Mouse (Mus musculus): ENCODE measurements around the gene Gh. TPM values are rescaled to one million over a fixed set of nuclear protein-coding genes. Genes with fewer than 3 reads are reported as not detected.

Gene Gh
- polyA plus RNA-seq, 1 experiment from 2014 or later, result 0.61 TPM

DNA sequence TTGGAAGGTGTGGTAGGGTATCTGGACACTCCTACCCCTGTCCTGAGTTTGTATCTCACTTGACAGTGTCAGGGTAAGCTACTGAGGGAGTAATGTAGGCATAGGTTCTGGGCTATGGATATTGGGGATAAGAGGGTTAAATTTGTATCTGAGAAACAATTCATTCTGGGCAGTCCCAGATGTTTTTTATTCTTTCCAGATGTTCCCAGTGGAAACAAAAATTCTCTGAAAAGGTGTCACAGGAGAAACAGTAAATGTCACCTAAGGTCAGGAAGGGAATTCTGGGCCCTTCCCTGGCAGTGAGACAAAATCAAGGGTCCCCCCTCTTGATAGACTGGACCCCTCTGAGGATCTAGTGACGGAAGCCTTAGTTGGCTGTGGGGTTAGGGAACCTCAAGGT is 14.8 kb upstream of the Gh start:
- Histone ChIP-seq H3K9me3 (ENCODE audit: control insufficient read depth, low read length) (no peaks in the 10 kb centered on the region), H3K4me1 (ENCODE audit: control insufficient read depth, insufficient read depth, low read depth, low read length) (no peaks in the 10 kb centered on the region), H3K4me3 (ENCODE audit: low read length) (no peak overlapping the region), H3K9ac (ENCODE audit: low read depth, low read length) (no peak overlapping the region), H3K36me3 (ENCODE audit: control insufficient read depth, insufficient read depth, low read length) (no peaks in the 10 kb centered on the region), H3K27me3 (replicated peaks; ENCODE audit: control insufficient read depth, insufficient read depth, low read length) (no peaks in the 10 kb centered on the region), H3K27ac (ENCODE audit: low read depth, low read length) (no peak overlapping the region), H3K4me2 (ENCODE audit: low read length) (no peak overlapping the region)
- no peak for ATAC-seq
- 76% methylated on average over 1 of the region's 1 CpGs for WGBS

DNA sequence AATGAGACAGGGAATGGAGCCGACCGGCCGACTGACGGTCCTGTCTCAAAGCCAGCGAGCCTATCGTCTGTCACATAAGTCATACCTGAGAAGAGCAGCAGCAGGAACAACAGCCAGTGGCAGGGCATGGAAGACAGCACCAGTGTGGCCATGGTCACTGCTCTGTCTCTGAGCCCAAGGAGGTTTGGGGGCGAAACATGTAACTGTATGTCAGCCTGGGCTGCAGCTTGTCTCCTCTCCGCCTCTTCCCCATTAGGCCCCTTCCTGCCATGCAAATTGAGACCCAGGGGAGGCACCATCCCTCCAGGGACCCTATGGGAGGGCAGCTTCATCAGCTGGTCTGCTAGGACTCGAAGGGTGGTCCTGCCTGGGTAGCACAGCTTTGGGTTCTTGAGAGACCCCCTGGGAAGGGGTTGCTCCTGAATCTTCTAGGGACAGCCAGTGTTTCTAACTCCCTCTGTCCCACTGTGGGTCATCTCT is 12.7 kb upstream of the Gh start, which contains the start of gene Cd79b:
Gene Cd79b, minus strand, starts transcription at position 430 of the 480 bp plus-strand sequence.
- Histone ChIP-seq H3K27me3 (replicated peaks; ENCODE audit: control insufficient read depth, insufficient read depth, low read length) (no peaks in the 10 kb centered on the region), H3K4me2 (ENCODE audit: low read length) (no peak within 1 kb of the TSS), H3K27ac (ENCODE audit: low read depth, low read length) (no peak within 1 kb of the TSS), H3K4me3 (ENCODE audit: low read length) (no peak within 1 kb of the TSS), H3K36me3 (ENCODE audit: control insufficient read depth, insufficient read depth, low read length) (no peaks in the 10 kb centered on the region), H3K4me1 (ENCODE audit: control insufficient read depth, insufficient read depth, low read depth, low read length) (no peaks in the 10 kb centered on the region), H3K9ac (ENCODE audit: low read depth, low read length) (no peak within 1 kb of the TSS), H3K9me3 (ENCODE audit: control insufficient read depth, low read length) (no peaks in the 10 kb centered on the region)
- 77% methylated on average over 9 of the region's 9 CpGs for WGBS
- no peak for ATAC-seq

DNA sequence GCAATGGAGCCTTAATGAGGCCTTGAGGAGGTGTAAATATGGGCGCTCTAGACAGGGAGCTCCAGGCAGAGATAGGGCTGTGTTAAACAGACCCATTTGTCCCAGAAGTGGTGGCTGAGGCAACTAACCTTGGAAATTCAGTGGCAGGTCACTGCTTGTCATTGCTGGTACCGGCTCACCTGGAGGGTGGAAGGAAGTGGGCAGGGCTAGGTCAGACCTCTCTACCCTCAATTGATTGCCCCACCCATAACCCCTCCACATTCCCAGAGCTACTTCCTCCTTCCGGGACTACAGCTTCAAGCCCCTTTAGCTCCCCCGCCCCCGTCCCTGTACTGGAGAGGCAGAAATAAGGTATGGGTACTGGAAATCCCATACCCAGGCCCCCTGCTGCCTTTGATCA is 11.9 kb upstream of the Gh start:
- Histone ChIP-seq H3K27ac (ENCODE audit: low read depth, low read length) (no peak overlapping the region), H3K27me3 (replicated peaks; ENCODE audit: control insufficient read depth, insufficient read depth, low read length) (no peaks in the 10 kb centered on the region), H3K9ac (ENCODE audit: low read depth, low read length) (no peak overlapping the region), H3K36me3 (ENCODE audit: control insufficient read depth, insufficient read depth, low read length) (no peaks in the 10 kb centered on the region), H3K4me2 (ENCODE audit: low read length) (no peak overlapping the region), H3K4me3 (ENCODE audit: low read length) (no peak overlapping the region), H3K4me1 (ENCODE audit: control insufficient read depth, insufficient read depth, low read depth, low read length) (no peaks in the 10 kb centered on the region), H3K9me3 (ENCODE audit: control insufficient read depth, low read length) (no peaks in the 10 kb centered on the region)
- no peak for ATAC-seq
- WGBS, result 78% methylated on average over 5 of the region's 5 CpGs

DNA sequence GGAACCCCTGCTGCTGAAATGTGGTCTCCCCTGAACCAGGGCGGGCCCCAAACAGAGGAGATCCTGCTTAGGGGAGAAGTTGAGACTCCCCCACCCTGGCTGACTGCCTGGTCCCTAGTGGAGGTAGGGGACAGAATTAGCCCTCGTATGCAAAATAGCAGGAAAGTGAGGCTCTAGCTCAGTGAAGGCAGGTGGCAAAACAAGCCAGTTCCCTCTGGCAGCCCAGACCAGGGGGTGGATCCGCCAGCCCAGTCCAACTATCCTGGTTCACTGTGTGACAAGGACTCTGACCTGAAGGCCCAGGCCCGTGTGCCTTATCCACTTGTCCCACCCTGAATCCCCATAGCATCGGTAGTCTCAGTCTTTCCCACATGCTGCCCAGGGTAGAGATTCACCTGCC is 8.5 kb upstream of the Gh start:
- no peak overlapping the region for H3K4me3 ChIP-seq (ENCODE audit: low read length)
- H3K4me1 ChIP-seq (ENCODE audit: control insufficient read depth, insufficient read depth, low read depth, low read length), result no peaks in the 10 kb centered on the region

DNA sequence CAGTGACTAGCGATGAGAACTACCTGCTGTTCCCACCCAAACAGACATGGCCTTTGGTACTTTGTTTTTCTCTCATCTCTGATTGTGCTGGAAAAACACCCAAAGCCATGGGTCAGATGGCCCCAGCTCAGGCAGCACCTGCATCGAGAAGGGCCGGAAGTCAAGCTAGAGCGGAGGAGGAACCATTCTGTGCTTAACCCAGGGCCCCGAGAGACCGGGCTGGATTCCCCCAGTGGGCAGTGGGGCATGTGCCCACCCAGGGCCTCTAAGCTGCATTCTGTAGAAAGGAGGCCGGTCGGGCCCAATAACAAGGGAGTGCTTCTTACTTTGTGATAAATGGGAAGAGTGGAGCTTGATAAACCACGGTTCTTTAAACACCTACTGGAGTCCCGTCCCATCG is 6.5 kb upstream of the Gh start:
- H3K9me3 ChIP-seq (ENCODE audit: control insufficient read depth, low read length), result no peaks in the 10 kb centered on the region
- H3K4me3 ChIP-seq (ENCODE audit: low read length), result no peak overlapping the region
- ATAC-seq, result no peak
- no peak overlapping the region for H3K9ac ChIP-seq (ENCODE audit: low read depth, low read length)
- WGBS, result 84% methylated on average over 11 of the region's 11 CpGs
- H3K27ac ChIP-seq (ENCODE audit: low read depth, low read length), result no peak overlapping the region
- no peaks in the 10 kb centered on the region for H3K27me3 ChIP-seq (replicated peaks; ENCODE audit: control insufficient read depth, insufficient read depth, low read length)
- no peaks in the 10 kb centered on the region for H3K36me3 ChIP-seq (ENCODE audit: control insufficient read depth, insufficient read depth, low read length)
- H3K4me1 ChIP-seq (ENCODE audit: control insufficient read depth, insufficient read depth, low read depth, low read length), result no peaks in the 10 kb centered on the region
- no peak overlapping the region for H3K4me2 ChIP-seq (ENCODE audit: low read length)

More for the DNA sequence above, 8.5 kb upstream of the Gh start:
- no peak overlapping the region for H3K9ac ChIP-seq (ENCODE audit: low read depth, low read length)
- 69% methylated on average over 5 of the region's 5 CpGs for WGBS
- no peaks in the 10 kb centered on the region for H3K9me3 ChIP-seq (ENCODE audit: control insufficient read depth, low read length)
- no peak overlapping the region for H3K4me2 ChIP-seq (ENCODE audit: low read length)
- no peak for ATAC-seq
- H3K27ac ChIP-seq (ENCODE audit: low read depth, low read length), result no peak overlapping the region
- no peaks in the 10 kb centered on the region for H3K36me3 ChIP-seq (ENCODE audit: control insufficient read depth, insufficient read depth, low read length)
- no peaks in the 10 kb centered on the region for H3K27me3 ChIP-seq (replicated peaks; ENCODE audit: control insufficient read depth, insufficient read depth, low read length)

DNA sequence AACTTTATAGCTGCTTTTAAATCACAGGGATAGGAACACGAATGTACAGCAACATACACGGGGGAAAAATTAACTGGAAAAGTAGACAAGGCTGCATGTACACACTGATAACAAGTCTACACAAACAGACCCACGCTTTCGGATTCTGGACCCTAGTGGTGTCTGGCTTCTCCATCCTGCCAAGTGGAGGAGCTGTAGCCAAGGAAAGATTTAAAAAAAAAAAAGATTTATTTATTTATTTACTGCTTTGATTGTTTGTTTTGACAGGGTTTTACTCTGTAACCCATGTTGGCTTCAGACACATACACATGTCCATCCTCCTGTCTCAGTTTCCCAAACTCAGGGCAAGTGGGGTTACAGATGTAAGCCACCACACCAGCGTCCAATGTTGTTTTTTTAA is 5.8 kb upstream of the Gh start:
- H3K4me2 ChIP-seq (ENCODE audit: low read length), result no peak overlapping the region
- no peaks in the 10 kb centered on the region for H3K27me3 ChIP-seq (replicated peaks; ENCODE audit: control insufficient read depth, insufficient read depth, low read length)
- no peaks in the 10 kb centered on the region for H3K9me3 ChIP-seq (ENCODE audit: control insufficient read depth, low read length)
- no peak for ATAC-seq
- no peak overlapping the region for H3K9ac ChIP-seq (ENCODE audit: low read depth, low read length)
- H3K4me3 ChIP-seq (ENCODE audit: low read length), result no peak overlapping the region
- 80% methylated on average over 5 of the region's 5 CpGs for WGBS
- no peaks in the 10 kb centered on the region for H3K4me1 ChIP-seq (ENCODE audit: control insufficient read depth, insufficient read depth, low read depth, low read length)
- no peaks in the 10 kb centered on the region for H3K36me3 ChIP-seq (ENCODE audit: control insufficient read depth, insufficient read depth, low read length)
- H3K27ac ChIP-seq (ENCODE audit: low read depth, low read length), result no peak overlapping the region

DNA sequence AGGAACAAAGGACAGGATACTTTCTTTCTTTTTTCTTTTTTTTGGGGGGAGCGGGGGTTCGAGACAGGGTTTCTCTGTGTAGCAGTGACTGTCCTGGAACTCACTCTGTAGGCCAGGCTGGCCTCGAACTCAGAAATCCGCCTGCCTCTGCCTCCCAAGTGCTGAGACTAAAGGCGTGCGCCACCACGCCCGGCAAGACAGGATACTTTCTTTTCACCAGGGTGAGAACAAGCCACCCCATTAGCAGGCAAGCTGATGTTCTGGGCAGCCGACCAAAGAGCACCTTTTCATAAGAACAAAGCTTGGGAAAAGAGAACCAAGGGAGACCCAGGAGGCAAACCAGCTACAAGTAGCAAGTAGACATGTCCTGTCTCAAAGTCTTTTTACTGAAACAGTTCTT is 5.1 kb upstream of the Gh start:
- Histone ChIP-seq H3K36me3 (ENCODE audit: control insufficient read depth, insufficient read depth, low read length) (no peaks in the 10 kb centered on the region), H3K9me3 (ENCODE audit: control insufficient read depth, low read length) (no peaks in the 10 kb centered on the region), H3K9ac (ENCODE audit: low read depth, low read length) (no peak overlapping the region), H3K4me2 (ENCODE audit: low read length) (no peak overlapping the region), H3K4me1 (ENCODE audit: control insufficient read depth, insufficient read depth, low read depth, low read length) (no peaks in the 10 kb centered on the region), H3K4me3 (ENCODE audit: low read length) (no peak overlapping the region), H3K27ac (ENCODE audit: low read depth, low read length) (no peak overlapping the region), H3K27me3 (replicated peaks; ENCODE audit: control insufficient read depth, insufficient read depth, low read length) (no peaks in the 10 kb centered on the region)
- 79% methylated on average over 9 of the region's 9 CpGs for WGBS
- no peak for ATAC-seq

DNA sequence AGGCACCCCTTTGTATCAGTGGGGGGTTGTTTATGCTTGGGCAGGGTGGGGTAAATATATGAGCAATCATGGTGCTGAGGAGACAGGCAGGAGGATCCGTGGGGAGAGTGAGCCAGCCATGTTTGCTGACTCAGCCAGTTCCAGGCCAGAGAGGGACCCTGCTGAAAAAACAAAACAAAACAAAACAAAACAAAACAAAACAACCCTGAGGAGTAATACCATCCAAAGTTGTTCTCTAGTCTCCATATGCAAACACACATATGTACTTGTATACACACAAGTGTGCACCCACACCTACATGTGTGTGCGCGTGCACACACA is 4.4 kb upstream of the Gh start:
- 81% methylated on average over 3 of the region's 3 CpGs for WGBS
- no peaks in the 10 kb centered on the region for H3K9me3 ChIP-seq (ENCODE audit: control insufficient read depth, low read length)
- no peaks in the 10 kb centered on the region for H3K4me1 ChIP-seq (ENCODE audit: control insufficient read depth, insufficient read depth, low read depth, low read length)

DNA sequence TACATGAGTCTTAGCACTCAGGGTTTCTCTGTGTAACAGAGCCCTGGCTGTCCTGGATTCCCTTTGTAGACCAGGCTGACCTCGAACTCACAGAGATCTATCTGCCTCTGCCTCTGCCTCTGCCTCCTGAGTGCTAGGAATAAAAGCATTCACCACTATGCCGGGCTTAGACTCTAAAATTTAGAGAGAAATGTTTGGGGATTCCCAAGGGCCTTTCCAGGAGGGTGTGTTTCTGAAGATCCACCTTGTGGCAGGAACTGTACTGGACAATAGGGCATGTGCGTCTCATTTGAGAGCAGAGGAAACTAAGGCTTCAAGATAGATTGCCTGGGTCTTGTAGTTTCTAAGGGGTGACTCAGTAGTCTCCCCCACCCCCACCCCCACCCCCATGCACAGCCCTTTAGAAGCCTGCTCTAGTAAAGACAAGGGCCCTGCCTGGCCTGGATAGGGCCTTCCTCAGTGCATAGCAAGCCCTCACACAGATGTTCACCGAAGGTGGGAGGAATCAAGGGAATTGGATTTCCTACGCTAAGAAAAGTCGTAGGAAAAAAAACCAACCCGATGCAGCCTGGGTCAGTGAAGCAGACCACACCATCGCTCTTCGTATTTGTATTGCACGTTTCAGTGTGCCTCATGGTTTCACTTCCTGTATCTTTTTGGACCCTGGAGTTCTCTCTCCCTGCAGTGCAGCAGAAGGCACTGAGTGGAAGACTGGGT is 3.8 kb upstream of the Gh start:
- Histone ChIP-seq H3K27me3 (replicated peaks; ENCODE audit: control insufficient read depth, insufficient read depth, low read length) (no peaks in the 10 kb centered on the region), H3K9me3 (ENCODE audit: control insufficient read depth, low read length) (no peaks in the 10 kb centered on the region), H3K36me3 (ENCODE audit: control insufficient read depth, insufficient read depth, low read length) (no peaks in the 10 kb centered on the region), H3K9ac (ENCODE audit: low read depth, low read length) (no peak overlapping the region), H3K4me2 (ENCODE audit: low read length) (no peak overlapping the region), H3K4me1 (ENCODE audit: control insufficient read depth, insufficient read depth, low read depth, low read length) (no peaks in the 10 kb centered on the region), H3K4me3 (ENCODE audit: low read length) (no peak overlapping the region), H3K27ac (ENCODE audit: low read depth, low read length) (no peak overlapping the region)
- ATAC-seq, result no peak
- WGBS, result 85% methylated on average over 10 of the region's 10 CpGs

More for the DNA sequence above, 4.4 kb upstream of the Gh start:
- ATAC-seq, result no peak
- Histone ChIP-seq H3K36me3 (ENCODE audit: control insufficient read depth, insufficient read depth, low read length) (no peaks in the 10 kb centered on the region), H3K27me3 (replicated peaks; ENCODE audit: control insufficient read depth, insufficient read depth, low read length) (no peaks in the 10 kb centered on the region), H3K4me3 (ENCODE audit: low read length) (no peak overlapping the region), H3K4me2 (ENCODE audit: low read length) (no peak overlapping the region), H3K9ac (ENCODE audit: low read depth, low read length) (no peak overlapping the region), H3K27ac (ENCODE audit: low read depth, low read length) (no peak overlapping the region)
